Mouse (Mus musculus) MEL (cell line): ENCODE measurements around the gene Fkbp10. TPM values are rescaled to one million over a fixed set of nuclear protein-coding genes. Genes with fewer than 3 reads are reported as not detected.

Experiments
- DNase-seq: peaks from one replicate; pipeline ENCODE4 v3.0.0; 2011; ENCODE audit warnings: low read depth, low spot score
- H3K27ac ChIP-seq: 2 replicates; pipeline ENCODE4 v1.5.1; 2012; ENCODE audit warnings: low read depth, mild to moderate bottlenecking, control low read depth, low read length, moderate library complexity; ENCODE audit not compliant: control insufficient read depth
- H3K27me3 ChIP-seq, 2 experiments: fragments of 150-350 bp in 1 of 2; sonication (generic) in 1 of 2; 2 replicates each; pipeline ENCODE4 v1.6.1; 2012; ENCODE audit warnings: low read length in 2 of 2, mild to moderate bottlenecking in 2 of 2, improper control_type of control experiment in 1 of 2, moderate library complexity in 1 of 2; ENCODE audit not compliant: insufficient read depth in 2 of 2, control insufficient read depth in 1 of 2
- H3K36me3 ChIP-seq, 2 experiments: 2 replicates each; pipeline ENCODE4 v1.6.1; 2012 to 2014; ENCODE audit warnings: low read length in 2 of 2, improper control_type of control experiment in 1 of 2, inconsistent platforms in 1 of 2, mild to moderate bottlenecking in 1 of 2; ENCODE audit not compliant: insufficient read depth in 2 of 2, control insufficient read depth in 1 of 2
- H3K4me1 ChIP-seq, 2 experiments: fragments of 150-350 bp in 1 of 2; sonication (generic) in 1 of 2; 2 replicates each; pipeline ENCODE4 v1.6.1; 2012; ENCODE audit warnings: low read length in 2 of 2, improper control_type of control experiment in 1 of 2, mild to moderate bottlenecking in 1 of 2; ENCODE audit not compliant: insufficient read depth in 2 of 2, control insufficient read depth in 1 of 2
- H3K4me3 ChIP-seq, 2 experiments: fragments of 150-350 bp in 1 of 2; sonication (generic) in 1 of 2; 2 replicates each; pipeline ENCODE4 v1.5.1; 2012; ENCODE audit warnings: low read depth in 2 of 2, low read length in 2 of 2, mild to moderate bottlenecking in 2 of 2, moderate library complexity in 2 of 2, control low read depth in 1 of 2, improper control_type of control experiment in 1 of 2; ENCODE audit not compliant: control insufficient read depth in 1 of 2, insufficient read depth in 1 of 2
- H3K79me2 ChIP-seq: 2 replicates; pipeline ENCODE4 v1.6.1; 2012; ENCODE audit warnings: mild to moderate bottlenecking, low read length, moderate library complexity; ENCODE audit not compliant: control insufficient read depth, poor library complexity, insufficient read depth
- H3K9ac ChIP-seq: 2 replicates; pipeline ENCODE4 v1.6.1; 2012; ENCODE audit warnings: low read depth, mild to moderate bottlenecking, control low read depth, low read length, moderate library complexity; ENCODE audit not compliant: control insufficient read depth, poor library complexity, severe bottlenecking
- H3K9me3 ChIP-seq: fragments of 150-350 bp; sonication (generic); replicated peaks from 2 replicates; pipeline ENCODE4 v1.6.1; 2012; ENCODE audit warnings: mild to moderate bottlenecking, low read length, improper control_type of control experiment, moderate library complexity; ENCODE audit not compliant: insufficient read depth
- E2F4 ChIP-seq: IDR thresholded peaks from 2 replicates; pipeline ENCODE4 v1.6.1; 2011; ENCODE audit warnings: low read depth, low read length, improper control_type of control experiment, borderline replicate concordance
- ELF1 ChIP-seq: IDR thresholded peaks from 2 replicates; pipeline ENCODE4 v1.6.1; 2014; ENCODE audit warnings: low read depth, mild to moderate bottlenecking, inconsistent platforms, low read length, improper control_type of control experiment, moderate library complexity
- EP300 ChIP-seq, 2 experiments: IDR thresholded peaks; 2 replicates each; pipeline ENCODE4 v1.6.1; 2011; ENCODE audit warnings: improper control_type of control experiment in 2 of 2, low read length in 2 of 2, low read depth in 1 of 2, mild to moderate bottlenecking in 1 of 2
- ETS1 ChIP-seq: IDR thresholded peaks from 2 replicates; pipeline ENCODE4 v1.6.1; 2012; ENCODE audit warnings: low read depth, mild to moderate bottlenecking, inconsistent platforms, low read length, improper control_type of control experiment, moderate library complexity
- GABPA ChIP-seq: IDR thresholded peaks from 2 replicates; pipeline ENCODE4 v1.6.1; 2012; ENCODE audit warnings: low read depth, mild to moderate bottlenecking, inconsistent platforms, low read length, improper control_type of control experiment, moderate library complexity
- JUND ChIP-seq: IDR thresholded peaks from 2 replicates; pipeline ENCODE4 v1.6.1; 2011; ENCODE audit warnings: low read depth, mild to moderate bottlenecking, improper control_type of control experiment, low read length
- KAT2A ChIP-seq: conservative IDR thresholded peaks from 2 replicates; pipeline ENCODE4 v1.6.1; 2012; ENCODE audit warnings: low read depth, low read length, improper control_type of control experiment, inconsistent platforms
- MAX ChIP-seq: IDR thresholded peaks from 2 replicates; pipeline ENCODE4 v1.6.1; 2011; ENCODE audit warnings: low read length, improper control_type of control experiment
- MEF2A ChIP-seq: IDR thresholded peaks from 2 replicates; pipeline ENCODE4 v1.6.1; 2014; ENCODE audit warnings: low read depth, mild to moderate bottlenecking, inconsistent platforms, low read length, improper control_type of control experiment; ENCODE audit not compliant: poor library complexity, insufficient replicate concordance, severe bottlenecking; ENCODE audit errors: extremely low read depth
- MYB ChIP-seq: IDR thresholded peaks from 2 replicates; pipeline ENCODE4 v1.6.1; 2011; ENCODE audit warnings: mild to moderate bottlenecking, low read depth, low read length, improper control_type of control experiment
- MYC ChIP-seq: IDR thresholded peaks from 2 replicates; pipeline ENCODE4 v1.6.1; 2011; ENCODE audit warnings: low read depth, mild to moderate bottlenecking, low read length, improper control_type of control experiment, moderate library complexity
- NELFE ChIP-seq: IDR thresholded peaks from 2 replicates; pipeline ENCODE4 v1.6.1; 2011; ENCODE audit warnings: low read depth, low read length, improper control_type of control experiment
- NRF1 ChIP-seq: IDR thresholded peaks from 2 replicates; pipeline ENCODE4 v1.6.1; 2014; ENCODE audit warnings: low read depth, mild to moderate bottlenecking, inconsistent platforms, low read length, improper control_type of control experiment, moderate library complexity; ENCODE audit not compliant: poor library complexity, insufficient read depth, severe bottlenecking
- POLR2A ChIP-seq, 2 experiments: IDR thresholded peaks; 2 replicates each; pipeline ENCODE4 v1.6.1; 2011 to 2012; ENCODE audit warnings: low read length in 2 of 2, mild to moderate bottlenecking in 2 of 2, control low read depth in 1 of 2, improper control_type of control experiment in 1 of 2, low read depth in 1 of 2, moderate library complexity in 1 of 2; ENCODE audit not compliant: control insufficient read depth in 1 of 2, insufficient read depth in 1 of 2, poor library complexity in 1 of 2
- POLR2AphosphoS5 ChIP-seq: IDR thresholded peaks from 2 replicates; pipeline ENCODE4 v1.6.1; 2012; ENCODE audit warnings: low read depth, borderline replicate concordance, mild to moderate bottlenecking, inconsistent platforms, low read length, moderate library complexity, mixed read lengths
- RAD21 ChIP-seq: IDR thresholded peaks from 2 replicates; pipeline ENCODE4 v1.6.1; 2011; ENCODE audit warnings: mild to moderate bottlenecking, low read depth, low read length, improper control_type of control experiment
- RCOR1 ChIP-seq: IDR thresholded peaks from 2 replicates; pipeline ENCODE4 v1.6.1; 2012; ENCODE audit warnings: low read depth, mild to moderate bottlenecking, inconsistent platforms, low read length, improper control_type of control experiment
- SIN3A ChIP-seq: IDR thresholded peaks from 2 replicates; pipeline ENCODE4 v1.6.1; 2012; ENCODE audit warnings: low read length, improper control_type of control experiment, inconsistent platforms
- SMC3 ChIP-seq: IDR thresholded peaks from 2 replicates; pipeline ENCODE4 v1.6.1; 2011; ENCODE audit warnings: low read depth, low read length, improper control_type of control experiment
- TAL1 ChIP-seq: IDR thresholded peaks from 2 replicates; pipeline ENCODE4 v1.6.1; 2012; ENCODE audit warnings: mild to moderate bottlenecking, inconsistent platforms, low read length, moderate library complexity, mixed read lengths
- TCF12 ChIP-seq: IDR thresholded peaks from 2 replicates; pipeline ENCODE4 v1.6.1; 2014; ENCODE audit warnings: low read depth, mild to moderate bottlenecking, inconsistent platforms, low read length, improper control_type of control experiment, moderate library complexity
- UBTF ChIP-seq: IDR thresholded peaks from 2 replicates; pipeline ENCODE4 v1.6.1; 2012; ENCODE audit warnings: low read depth, mild to moderate bottlenecking, inconsistent platforms, low read length, improper control_type of control experiment, moderate library complexity, borderline replicate concordance; ENCODE audit not compliant: insufficient read depth
- USF1 ChIP-seq: IDR thresholded peaks from 2 replicates; pipeline ENCODE4 v1.6.1; 2014; ENCODE audit warnings: low read depth, mild to moderate bottlenecking, inconsistent platforms, low read length, improper control_type of control experiment, moderate library complexity
- USF2 ChIP-seq, 2 experiments: IDR thresholded peaks; 2 replicates each; pipeline ENCODE4 v1.6.1; 2011 to 2012; ENCODE audit warnings: improper control_type of control experiment in 2 of 2, low read length in 2 of 2, borderline replicate concordance in 1 of 2, inconsistent platforms in 1 of 2, low read depth in 1 of 2, mild to moderate bottlenecking in 1 of 2; ENCODE audit not compliant: insufficient read depth in 1 of 2
- ZC3H11A ChIP-seq: IDR thresholded peaks from 2 replicates; pipeline ENCODE4 v1.6.1; 2012; ENCODE audit warnings: low read depth, mild to moderate bottlenecking, inconsistent platforms, low read length, improper control_type of control experiment
- ZKSCAN1 ChIP-seq: IDR thresholded peaks from 2 replicates; pipeline ENCODE4 v1.6.1; 2012; ENCODE audit warnings: low read depth, mild to moderate bottlenecking, inconsistent platforms, low read length, improper control_type of control experiment, moderate library complexity
- ZMIZ1 ChIP-seq: IDR thresholded peaks from 2 replicates; pipeline ENCODE4 v1.6.1; 2012; ENCODE audit warnings: low read depth, mild to moderate bottlenecking, inconsistent platforms, low read length, improper control_type of control experiment, moderate library complexity
- ZNF384 ChIP-seq: IDR thresholded peaks from 2 replicates; pipeline ENCODE4 v1.6.1; 2012; ENCODE audit warnings: low read depth, mild to moderate bottlenecking, inconsistent platforms, low read length, improper control_type of control experiment
- polyA plus RNA-seq, 2 experiments: library from polyadenylated mRNA; stranded (reverse) in 1 of 2; unstranded in 1 of 2; fragments of >175 nt in 1 of 2; fragments of >200 nt in 1 of 2; gene quantifications; 2 replicates each; pipeline versions ENCODE4 v1.2.1 to v1.2.4; 2012; ENCODE audit warnings: low replicate concordance in 2 of 2, low read depth in 1 of 2; ENCODE audit not compliant: insufficient read length in 2 of 2, insufficient read depth in 1 of 2, missing spikeins in 1 of 2
- total RNA-seq: library from RNA; depleted of rRNA; stranded (reverse); fragments of 300-350 nt; gene quantifications from 2 replicates; pipeline ENCODE4 v1.2.3, GENCODE M21; 2012

Gene Fkbp10
- total and polyA plus RNA-seq, 3 experiments = 0.19 to 0.28 TPM; not detected in 1

DNA sequence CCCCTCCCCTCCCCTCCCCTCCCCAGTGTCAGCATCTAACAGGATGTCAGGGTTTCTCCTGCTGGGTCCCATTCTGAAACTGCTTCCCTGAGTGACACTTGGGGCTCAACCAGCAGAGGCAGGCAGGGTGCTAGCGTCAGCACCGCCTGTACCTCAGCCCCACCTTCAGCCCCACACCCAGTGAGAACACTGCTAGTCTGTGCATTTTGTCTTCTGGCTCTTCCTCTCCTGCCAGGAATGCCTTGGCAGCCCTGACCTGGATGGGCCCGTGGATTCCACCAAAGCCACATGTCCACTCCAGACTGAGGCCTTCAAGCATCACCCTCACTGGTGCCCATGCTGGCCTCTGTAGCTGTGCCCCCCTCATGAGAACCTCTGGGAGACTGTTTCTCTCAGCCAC, 5.8 kb upstream of the Fkbp10 start:
- Histone ChIP-seq H3K27ac (no peak overlapping the region), H3K9me3 (no peaks in the 10 kb centered on the region), H3K4me3 (no peak overlapping the region), H3K9ac (no peak overlapping the region), H3K4me1 (no peaks in the 10 kb centered on the region), H3K36me3 (no peaks in the 10 kb centered on the region), H3K27me3 (no peaks in the 10 kb centered on the region; a peak in 1 of 4 replicates), H3K79me2 (no peaks in the 10 kb centered on the region)
- TF ChIP-seq USF2 (IDR thresholded peaks at IDR 0.05; ENCODE audit: borderline replicate concordance in 1 of 2, insufficient read depth in 1 of 2, low read depth in 1 of 2, low read length in 2 of 2) (no peak), MYB (no peak), ZC3H11A (no peak), MAX (no peak), EP300 (IDR thresholded peaks at IDR 0.05; ENCODE audit: low read depth in 1 of 2, low read length in 2 of 2) (no peak), ELF1 (no peak), MYC (no peak), ETS1 (no peak), JUND (no peak), E2F4 (no peak), ZNF384 (no peak), GABPA (no peak)
- DNase-seq = no peak

DNA sequence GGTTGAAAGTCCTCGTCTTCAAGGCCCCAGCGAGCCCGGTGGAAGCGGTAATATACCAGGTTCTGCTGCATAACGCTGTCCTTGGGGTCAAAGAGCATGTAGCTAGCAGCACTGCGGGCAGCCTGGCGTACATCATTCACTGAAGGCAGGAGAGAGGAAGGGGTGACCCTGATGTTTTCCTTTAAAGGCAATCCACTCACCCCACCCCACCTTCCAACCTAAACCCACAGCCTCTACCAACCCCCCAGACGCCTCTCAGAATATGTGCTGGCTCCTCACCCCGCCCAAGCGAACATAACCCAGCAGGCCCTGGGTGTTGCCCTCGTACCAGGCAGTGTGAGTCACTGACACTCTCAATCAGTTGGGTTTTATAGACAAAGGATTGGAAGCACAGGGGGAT, 3.8 kb upstream of the Fkbp10 start:
- no peak overlapping the region for H3K4me3 ChIP-seq
- TF ChIP-seq JUND (no peak), TAL1 (no peak), ZKSCAN1 (no peak), MEF2A (no peak), GABPA (no peak), RAD21 (no peak), TCF12 (no peak), USF1 (no peak), SIN3A (no peak), KAT2A (no peak), POLR2A (IDR thresholded peaks at IDR 0.05; ENCODE audit: control insufficient read depth in 1 of 2, insufficient read depth in 1 of 2, low read depth in 1 of 2, low read length in 2 of 2, poor library complexity in 1 of 2) (no peak), NELFE (no peak), UBTF (no peak), POLR2AphosphoS5 (no peak), EP300 (IDR thresholded peaks at IDR 0.05; ENCODE audit: low read depth in 1 of 2, low read length in 2 of 2) (no peak), SMC3 (no peak), RCOR1 (no peak), ZMIZ1 (no peak), NRF1 (no peak), MYB (no peak)
- H3K27me3 ChIP-seq = no peaks in the 10 kb centered on the region; a peak in 1 of 4 replicates
- no peak overlapping the region for H3K27ac ChIP-seq
- H3K9ac ChIP-seq = no peak overlapping the region
- H3K9me3 ChIP-seq = no peaks in the 10 kb centered on the region
- H3K79me2 ChIP-seq = no peaks in the 10 kb centered on the region
- no peak for DNase-seq
- H3K36me3 ChIP-seq = no peaks in the 10 kb centered on the region
- no peaks in the 10 kb centered on the region for H3K4me1 ChIP-seq
